Mouse (Mus musculus) bone marrow, adult 2 months (tissue): ENCODE measurements around the gene Ddn.

Experiments used
- CTCF ChIP-seq: fragments of 200-500 bp; IDR thresholded peaks from 2 replicates; pipeline ENCODE4 v1.5.1; 2011; ENCODE audit warnings: low read length, control low read depth; ENCODE audit not compliant: control insufficient read depth, insufficient read depth
- POLR2A ChIP-seq: fragments of 200-500 bp; IDR thresholded peaks from 2 replicates; pipeline ENCODE4 v1.6.1; 2011; ENCODE audit warnings: low read depth, mild to moderate bottlenecking, control low read depth, low read length, borderline replicate concordance; ENCODE audit not compliant: control insufficient read depth

GRCm38 (mm10) chr15:98839161-98839560 is 29.9 kb upstream of the Ddn start:
- TF ChIP-seq CTCF = no peak
- TF ChIP-seq POLR2A = no peak
